Mouse (Mus musculus) forebrain, embryonic 10.5 days (tissue): ENCODE measurements around the gene Tpst2. TPM values are rescaled to one million over a fixed set of nuclear protein-coding genes. Genes with fewer than 3 reads are reported as not detected.

Experiments used
- DNase-seq: peaks from one replicate; pipeline ENCODE4 v3.0.0-alpha.2; 2017; ENCODE audit warnings: low spot score; ENCODE audit errors: extremely low spot score
- H3K27ac ChIP-seq: fragments of 300-500 bp; sonication (generic); 2 replicates; pipeline ENCODE4 v1.5.1; 2016; ENCODE audit warnings: mild to moderate bottlenecking
- H3K27me3 ChIP-seq: fragments of 300-500 bp; sonication (generic); 2 replicates; pipeline ENCODE4 v1.6.1; 2016; ENCODE audit warnings: mild to moderate bottlenecking; ENCODE audit not compliant: poor library complexity, severe bottlenecking
- H3K36me3 ChIP-seq: fragments of 300-500 bp; sonication (generic); replicated peaks from 2 replicates; pipeline ENCODE4 v1.6.1; 2016; ENCODE audit warnings: mild to moderate bottlenecking, moderate library complexity
- H3K4me1 ChIP-seq: fragments of 300-500 bp; sonication (generic); 2 replicates; pipeline ENCODE4 v1.6.1; 2016
- H3K4me3 ChIP-seq: fragments of 300-500 bp; sonication (generic); 2 replicates; pipeline ENCODE4 v1.5.1; 2016; ENCODE audit warnings: mild to moderate bottlenecking, moderate library complexity
- H3K9me3 ChIP-seq: fragments of 300-500 bp; sonication (generic); 2 replicates; pipeline ENCODE4 v1.6.1; 2016; ENCODE audit warnings: mild to moderate bottlenecking, moderate library complexity
- WGBS: fragments of 180-500 bp; shearing (Covaris S2); methylation state at CpG from one replicate; pipeline ENCODE4 v1.1.7; 2016; 5-methylcytosine and 5-hydroxymethylcytosine counted together
- polyA plus RNA-seq: library from polyadenylated mRNA; unstranded; fragments of >200 nt; fragmentation: Nextera tagmentation; extraction: Ambion mirVana; gene quantifications from 2 replicates; pipeline ENCODE4 v1.2.1, GENCODE M21; 2016

Tpst2 gene
- polyA plus RNA-seq, result 36.7 and 37.7 TPM in 2 replicates

GRCm38 (mm10) chr5:112276267-112276873, at the start of gene Tpst2:
Gene Tpst2, plus strand, starts transcription at chr5:112276691.
- Histone ChIP-seq H3K4me3 (peak within 1 kb of the TSS; percentile 86), H3K27me3 (peaks cover 19% of the 10 kb centered on the region), H3K27ac (peak within 1 kb of the TSS; percentile 90), H3K9me3 (no peaks in the 10 kb centered on the region), H3K4me1 (peaks cover 75% of the 10 kb centered on the region), H3K36me3 (no peaks in the 10 kb centered on the region)
- peak; percentile 98 for DNase-seq
- under 1% methylated on average over 62 of the region's 62 CpGs for WGBS

GRCm38 (mm10) chr5:112227354-112227753, 49.1 kb upstream of the Tpst2 start:
- WGBS, result 1% methylated on average over 30 of the region's 30 CpGs
- Histone ChIP-seq H3K36me3 (peaks cover 39% of the 10 kb centered on the region), H3K27me3 (peaks cover 57% of the 10 kb centered on the region), H3K9me3 (0 out of 2 replicates have a peak, but pooled peaks cover 5% of the 10 kb centered on the region), H3K4me1 (peaks cover 81% of the 10 kb centered on the region), H3K4me3 (peak overlapping the region; percentile 78), H3K27ac (peak overlapping the region; percentile 99)
- DNase-seq, result no peak

GRCm38 (mm10) chr5:112227898-112228239, 48.6 kb upstream of the Tpst2 start:
- peak overlapping the region; percentile 78 for H3K4me3 ChIP-seq
- peaks cover 76% of the 10 kb centered on the region for H3K4me1 ChIP-seq
- peak overlapping the region; percentile 99 for H3K27ac ChIP-seq
- 0 out of 2 replicates have a peak, but pooled peaks cover 5% of the 10 kb centered on the region for H3K9me3 ChIP-seq
- DNase-seq, result no peak
- peaks cover 57% of the 10 kb centered on the region for H3K27me3 ChIP-seq
- under 1% methylated on average over 13 of the region's 13 CpGs for WGBS
- peaks cover 34% of the 10 kb centered on the region for H3K36me3 ChIP-seq

DNA sequence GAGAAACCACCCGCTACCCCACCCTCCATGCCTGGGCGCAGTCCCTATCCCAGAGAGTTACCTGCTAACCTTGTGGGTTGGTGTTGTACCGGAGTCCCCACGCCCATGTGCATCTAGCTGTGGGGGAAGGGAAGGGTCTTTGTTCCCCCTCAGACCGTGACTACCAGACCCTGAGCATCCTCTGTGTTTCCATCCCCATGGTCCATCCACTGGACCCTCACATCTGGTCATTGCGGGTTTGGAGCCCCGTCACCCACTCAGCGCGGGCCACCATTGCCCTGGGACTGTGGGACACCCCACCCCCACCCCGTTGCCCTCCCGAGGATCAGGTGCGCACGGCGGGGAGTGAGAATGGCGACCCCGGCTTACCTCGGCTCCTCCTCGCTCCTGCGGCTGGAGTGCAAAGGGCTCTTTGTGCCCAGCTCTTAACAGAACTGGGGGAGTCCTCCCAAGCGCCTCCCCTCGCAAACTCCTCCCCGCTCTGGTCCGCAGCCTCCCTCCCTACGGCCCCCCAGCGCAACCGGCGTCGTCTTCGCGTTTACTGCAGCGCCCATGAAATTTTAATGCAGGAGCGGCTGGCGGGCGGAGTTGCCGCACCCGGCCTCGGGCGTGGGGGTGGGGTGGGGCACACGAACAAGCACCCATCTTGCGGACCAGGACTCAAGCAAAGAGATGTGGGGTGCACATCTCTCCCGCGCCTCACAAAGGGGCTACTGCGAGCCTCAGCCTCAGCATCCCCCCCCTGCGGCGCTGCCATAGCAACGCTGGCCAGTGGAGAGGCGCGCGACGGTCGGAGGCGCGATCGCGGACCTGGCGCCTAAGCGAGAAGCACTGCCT, 48.0 kb upstream of the Tpst2 start:
- Histone ChIP-seq H3K4me1 (peaks cover 70% of the 10 kb centered on the region), H3K27me3 (peaks cover 57% of the 10 kb centered on the region), H3K36me3 (peaks cover 28% of the 10 kb centered on the region), H3K27ac (peak overlapping the region; percentile 99), H3K9me3 (0 out of 2 replicates have a peak, but pooled peaks cover 5% of the 10 kb centered on the region), H3K4me3 (peak overlapping the region; percentile 78)
- DNase-seq, result peak; percentile 76
- under 1% methylated on average over 57 of the region's 57 CpGs for WGBS

GRCm38 (mm10) chr5:112235806-112236205, 40.7 kb upstream of the Tpst2 start:
- peak overlapping the region; percentile 94 for H3K27ac ChIP-seq
- 75% methylated on average over 5 of the region's 5 CpGs for WGBS
- no peak overlapping the region for H3K4me3 ChIP-seq
- DNase-seq, result no peak
- H3K36me3 ChIP-seq, result no peaks in the 10 kb centered on the region
- peaks cover 69% of the 10 kb centered on the region for H3K4me1 ChIP-seq
- H3K27me3 ChIP-seq, result peaks cover 44% of the 10 kb centered on the region
- H3K9me3 ChIP-seq, result 0 out of 2 replicates have a peak, but pooled peaks cover under 1% of the 10 kb centered on the region

DNA sequence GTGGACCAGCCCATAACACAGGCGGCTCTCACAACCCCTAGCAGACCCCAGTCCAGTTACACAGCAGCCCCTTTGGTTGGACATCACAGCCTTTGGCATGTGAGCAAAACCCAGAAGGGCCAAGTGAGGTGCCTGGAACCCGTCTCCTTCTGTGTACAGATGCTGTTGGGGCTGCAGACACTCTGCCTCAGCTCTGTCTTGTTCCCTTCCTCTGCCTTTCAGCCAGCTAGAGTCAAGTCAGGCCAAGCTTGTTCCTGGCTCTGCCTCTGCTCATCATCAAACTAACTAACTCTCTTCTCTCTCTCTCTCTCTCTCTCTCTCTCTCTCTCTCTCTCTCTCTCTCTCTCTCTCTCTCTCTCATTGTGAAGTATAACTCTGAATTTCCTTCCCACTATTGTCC, 39.9 kb upstream of the Tpst2 start:
- Histone ChIP-seq H3K4me1 (peaks cover 67% of the 10 kb centered on the region), H3K36me3 (no peaks in the 10 kb centered on the region), H3K4me3 (peak overlapping the region; percentile 43), H3K27ac (peak overlapping the region; percentile 94), H3K9me3 (no peaks in the 10 kb centered on the region), H3K27me3 (peaks cover 41% of the 10 kb centered on the region)
- no peak for DNase-seq
- 81% methylated on average over 2 of the region's 2 CpGs for WGBS

DNA sequence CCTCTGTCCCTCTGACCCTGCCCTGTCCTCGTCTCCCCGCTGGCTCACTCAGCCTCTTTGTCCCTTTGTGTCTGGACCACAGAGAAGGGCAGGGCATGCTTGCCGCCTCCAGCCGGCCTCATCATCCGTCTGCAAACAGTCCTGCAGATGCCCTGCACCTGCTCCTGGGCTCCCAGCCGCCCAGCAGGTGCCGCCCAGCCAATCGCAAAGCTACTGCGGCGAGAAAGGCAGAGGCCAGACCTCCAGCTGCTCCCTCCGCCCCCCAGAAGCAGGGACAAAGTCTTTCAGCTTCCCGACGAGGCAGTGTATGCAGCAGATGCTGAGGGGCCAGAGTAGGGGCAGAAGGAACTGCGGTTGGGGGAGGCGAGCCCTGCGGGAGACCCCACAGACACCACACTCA, 39.1 kb upstream of the Tpst2 start:
- DNase-seq, result peak; percentile 86
- peaks cover 41% of the 10 kb centered on the region for H3K27me3 ChIP-seq
- no peaks in the 10 kb centered on the region for H3K9me3 ChIP-seq
- H3K36me3 ChIP-seq, result no peaks in the 10 kb centered on the region
- WGBS, result 2% methylated on average over 16 of the region's 16 CpGs
- peaks cover 66% of the 10 kb centered on the region for H3K4me1 ChIP-seq
- H3K4me3 ChIP-seq, result peak overlapping the region; percentile 43
- peak overlapping the region; percentile 94 for H3K27ac ChIP-seq

- peak overlapping the region; percentile 43 for H3K4me3 ChIP-seq
- WGBS, result 41% methylated on average over 9 of the region's 9 CpGs
- H3K9me3 ChIP-seq, result no peaks in the 10 kb centered on the region
- H3K4me1 ChIP-seq, result peaks cover 71% of the 10 kb centered on the region
- peak; percentile 60 for DNase-seq
- H3K27ac ChIP-seq, result peak overlapping the region; percentile 94
- H3K27me3 ChIP-seq, result peaks cover 41% of the 10 kb centered on the region
- no peaks in the 10 kb centered on the region for H3K36me3 ChIP-seq
Observed at GRCm38 (mm10) chr5:112237866-112238570, 38.5 kb upstream of the Tpst2 start.

DNA sequence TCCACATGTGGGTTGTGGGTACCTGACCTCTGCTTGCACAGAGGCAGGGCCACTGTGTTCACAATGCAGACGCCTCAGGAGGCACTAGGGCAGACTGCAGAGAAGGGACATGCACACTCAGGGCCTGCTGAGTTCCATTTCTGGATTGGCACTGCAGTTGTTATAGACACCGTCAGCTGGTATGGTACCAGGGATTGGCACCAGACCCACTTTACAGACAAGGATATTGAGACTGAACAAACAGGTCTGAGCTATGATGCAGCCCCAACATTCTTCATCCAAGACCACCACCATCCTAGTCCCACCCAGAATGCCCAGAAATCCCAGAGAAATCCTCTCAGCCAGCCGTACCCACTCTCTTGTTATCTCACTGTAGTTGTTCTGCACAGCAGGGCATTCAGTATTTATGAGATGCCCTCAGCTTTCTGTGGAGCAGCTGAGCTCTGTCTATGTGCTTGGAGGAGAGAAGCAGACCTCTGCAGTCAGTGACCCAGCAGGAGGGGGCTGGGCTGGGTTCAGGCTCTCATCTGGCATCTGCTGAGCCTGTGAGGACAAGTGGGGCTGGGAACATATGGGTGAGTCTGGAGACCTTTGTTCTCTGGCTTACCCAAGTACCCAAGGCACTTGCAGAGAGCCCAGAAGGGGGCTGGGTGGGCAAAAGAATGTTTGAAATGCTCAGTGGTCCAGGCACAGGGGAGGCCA, 37.6 kb upstream of the Tpst2 start:
- DNase-seq, result no peak
- Histone ChIP-seq H3K36me3 (no peaks in the 10 kb centered on the region), H3K4me3 (peak overlapping the region; percentile 7; the same call in 1 of the 2 replicates), H3K27me3 (peaks cover 41% of the 10 kb centered on the region), H3K27ac (peak overlapping the region; percentile 94), H3K9me3 (no peaks in the 10 kb centered on the region), H3K4me1 (peaks cover 74% of the 10 kb centered on the region)
- WGBS, result 79% methylated on average over 3 of the region's 3 CpGs

- Histone ChIP-seq H3K36me3 (no peaks in the 10 kb centered on the region), H3K9me3 (no peaks in the 10 kb centered on the region), H3K27ac (peak overlapping the region; percentile 94), H3K4me3 (peak overlapping the region; percentile 27), H3K27me3 (peaks cover 41% of the 10 kb centered on the region), H3K4me1 (peaks cover 77% of the 10 kb centered on the region)
- 3% methylated on average over 10 of the region's 10 CpGs for WGBS
- DNase-seq, result peak; percentile 88
Observed at GRCm38 (mm10) chr5:112240761-112241160, 35.7 kb upstream of the Tpst2 start.

GRCm38 (mm10) chr5:112241849-112242248, 34.6 kb upstream of the Tpst2 start:
- H3K4me1 ChIP-seq, result peaks cover 70% of the 10 kb centered on the region
- no peaks in the 10 kb centered on the region for H3K9me3 ChIP-seq
- peaks cover 38% of the 10 kb centered on the region for H3K27me3 ChIP-seq
- H3K36me3 ChIP-seq, result no peaks in the 10 kb centered on the region
- no peak for DNase-seq
- no peak overlapping the region for H3K27ac ChIP-seq
- WGBS, result 87% methylated on average over 2 of the region's 2 CpGs
- H3K4me3 ChIP-seq, result no peak overlapping the region

DNA sequence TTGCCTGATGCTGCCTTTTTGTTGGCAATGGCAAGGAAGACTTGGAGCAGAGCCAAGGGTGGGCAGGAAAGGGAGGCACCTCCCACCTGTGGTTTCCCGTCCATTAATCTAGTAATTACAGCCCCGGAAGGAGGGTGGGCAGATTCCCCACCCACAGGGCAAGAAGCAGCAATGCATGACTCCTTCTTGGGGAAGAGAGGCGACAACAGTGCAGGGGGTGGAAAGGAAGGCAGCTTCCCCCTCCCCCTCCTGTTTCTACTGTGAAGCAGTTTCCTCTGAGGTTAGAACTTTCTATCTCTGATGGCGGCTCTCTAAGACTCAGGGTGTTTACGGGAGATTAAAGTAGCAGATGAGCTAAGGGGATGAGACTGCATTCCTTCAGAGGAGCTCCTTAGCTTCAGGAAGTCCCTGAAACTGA, 34.1 kb upstream of the Tpst2 start:
- DNase-seq, result no peak
- Histone ChIP-seq H3K27me3 (peaks cover 38% of the 10 kb centered on the region), H3K4me1 (peaks cover 70% of the 10 kb centered on the region), H3K36me3 (no peaks in the 10 kb centered on the region), H3K27ac (no peak overlapping the region), H3K4me3 (no peak overlapping the region), H3K9me3 (no peaks in the 10 kb centered on the region)
- 82% methylated on average over 5 of the region's 5 CpGs for WGBS
